Mouse (Mus musculus): ENCODE results near the gene Tmed10. TPM values are rescaled to one million over a fixed set of nuclear protein-coding genes. Genes with fewer than 3 reads are reported as not detected.

Gene Tmed10
- 332 and 342 TPM in 2 replicates for polyA plus RNA-seq (2015; fragmentation: Nextera tagmentation; extraction: Ambion mirVana)

GRCm38 (mm10) chr12:85374561-85375272 lies at the start of gene Tmed10:
Tmed10 (minus strand) TSS chr12:85374847.
- no peaks in the 10 kb centered on the region for H3K36me3 ChIP-seq (ENCODE audit: control insufficient read depth, insufficient read depth, low read length)
- ATAC-seq (ENCODE audit: low read depth): peak; percentile 95
- no peaks in the 10 kb centered on the region for H3K9me3 ChIP-seq (ENCODE audit: control insufficient read depth, low read length)
- WGBS: under 1% methylated on average over 35 of the region's 37 CpGs
- H3K4me3 ChIP-seq (ENCODE audit: low read length): peak within 1 kb of the TSS; percentile 82
- no peaks in the 10 kb centered on the region; the same call in 1 of the 2 replicates for H3K27me3 ChIP-seq (ENCODE audit: control insufficient read depth, insufficient read depth, low read depth, low read length)
- peaks cover 11% of the 10 kb centered on the region; the same call in 1 of the 2 replicates for H3K4me1 ChIP-seq (replicated peaks; ENCODE audit: control insufficient read depth, insufficient read depth, low read length)
- peak within 1 kb of the TSS; percentile 76 for H3K4me2 ChIP-seq (ENCODE audit: low read depth, low read length)
- peak within 1 kb of the TSS; percentile 90 for H3K9ac ChIP-seq (ENCODE audit: low read length)
- peak within 1 kb of the TSS; percentile 69 for H3K27ac ChIP-seq (ENCODE audit: low read length)

GRCm38 (mm10) chr12:85423236-85423635 lies 48.6 kb upstream of the Tmed10 start:
- Histone ChIP-seq H3K9ac (ENCODE audit: low read length) (no peak overlapping the region), H3K9me3 (ENCODE audit: control insufficient read depth, low read length) (no peaks in the 10 kb centered on the region), H3K4me2 (ENCODE audit: low read depth, low read length) (no peak overlapping the region), H3K36me3 (ENCODE audit: control insufficient read depth, insufficient read depth, low read length) (no peaks in the 10 kb centered on the region), H3K27ac (ENCODE audit: low read length) (no peak overlapping the region), H3K4me1 (replicated peaks; ENCODE audit: control insufficient read depth, insufficient read depth, low read length) (0 out of 2 replicates have a peak, but pooled peaks cover 2% of the 10 kb centered on the region), H3K4me3 (ENCODE audit: low read length) (no peak overlapping the region), H3K27me3 (ENCODE audit: control insufficient read depth, insufficient read depth, low read depth, low read length) (no peaks in the 10 kb centered on the region)
- 78% methylated on average over 11 of the region's 11 CpGs for whole genome bisulfite sequencing
- no peak for ATAC-seq (ENCODE audit: low read depth)

GRCm38 (mm10) chr12:85422536-85422935 lies 47.9 kb upstream of the Tmed10 start:
- Histone ChIP-seq H3K9ac (ENCODE audit: low read length) (no peak overlapping the region), H3K9me3 (ENCODE audit: control insufficient read depth, low read length) (no peaks in the 10 kb centered on the region), H3K27ac (ENCODE audit: low read length) (no peak overlapping the region), H3K36me3 (ENCODE audit: control insufficient read depth, insufficient read depth, low read length) (no peaks in the 10 kb centered on the region), H3K27me3 (ENCODE audit: control insufficient read depth, insufficient read depth, low read depth, low read length) (no peaks in the 10 kb centered on the region), H3K4me3 (ENCODE audit: low read length) (no peak overlapping the region), H3K4me2 (ENCODE audit: low read depth, low read length) (no peak overlapping the region), H3K4me1 (replicated peaks; ENCODE audit: control insufficient read depth, insufficient read depth, low read length) (0 out of 2 replicates have a peak, but pooled peaks cover 2% of the 10 kb centered on the region)
- WGBS: 59% methylated on average over 8 of the region's 8 CpGs
- ATAC-seq (ENCODE audit: low read depth): no peak

- no peak overlapping the region for H3K4me3 ChIP-seq (ENCODE audit: low read length)
- no peak overlapping the region for H3K4me2 ChIP-seq (ENCODE audit: low read depth, low read length)
- H3K36me3 ChIP-seq (ENCODE audit: control insufficient read depth, insufficient read depth, low read length): no peaks in the 10 kb centered on the region
- WGBS: 61% methylated on average over 9 of the region's 9 CpGs
- ATAC-seq (ENCODE audit: low read depth): no peak
- H3K4me1 ChIP-seq (replicated peaks; ENCODE audit: control insufficient read depth, insufficient read depth, low read length): no peaks in the 10 kb centered on the region
- H3K9me3 ChIP-seq (ENCODE audit: control insufficient read depth, low read length): no peaks in the 10 kb centered on the region
- H3K9ac ChIP-seq (ENCODE audit: low read length): no peak overlapping the region
- no peak overlapping the region for H3K27ac ChIP-seq (ENCODE audit: low read length)
- H3K27me3 ChIP-seq (ENCODE audit: control insufficient read depth, insufficient read depth, low read depth, low read length): no peaks in the 10 kb centered on the region
Observed at GRCm38 (mm10) chr12:85420945-85421344, 46.3 kb upstream of the Tmed10 start.

- Histone ChIP-seq H3K9me3 (ENCODE audit: control insufficient read depth, low read length) (no peaks in the 10 kb centered on the region; the same call in 1 of the 2 replicates), H3K4me1 (replicated peaks; ENCODE audit: control insufficient read depth, insufficient read depth, low read length) (no peaks in the 10 kb centered on the region), H3K27ac (ENCODE audit: low read length) (no peak overlapping the region), H3K4me2 (ENCODE audit: low read depth, low read length) (no peak overlapping the region), H3K27me3 (ENCODE audit: control insufficient read depth, insufficient read depth, low read depth, low read length) (no peaks in the 10 kb centered on the region), H3K36me3 (ENCODE audit: control insufficient read depth, insufficient read depth, low read length) (no peaks in the 10 kb centered on the region), H3K4me3 (ENCODE audit: low read length) (no peak overlapping the region), H3K9ac (ENCODE audit: low read length) (no peak overlapping the region)
- WGBS: 59% methylated on average over 9 of the region's 9 CpGs
- peak; percentile 20; the same call in 1 of the 2 replicates for ATAC-seq (ENCODE audit: low read depth)
Observed at GRCm38 (mm10) chr12:85417845-85418244, 43.2 kb upstream of the Tmed10 start.

GRCm38 (mm10) chr12:85416298-85416697 lies 41.7 kb upstream of the Tmed10 start:
- no peak for ATAC-seq (ENCODE audit: low read depth)
- Histone ChIP-seq H3K27ac (ENCODE audit: low read length) (no peak overlapping the region), H3K9me3 (ENCODE audit: control insufficient read depth, low read length) (no peaks in the 10 kb centered on the region; the same call in 1 of the 2 replicates), H3K27me3 (ENCODE audit: control insufficient read depth, insufficient read depth, low read depth, low read length) (no peaks in the 10 kb centered on the region), H3K4me3 (ENCODE audit: low read length) (no peak overlapping the region), H3K36me3 (ENCODE audit: control insufficient read depth, insufficient read depth, low read length) (no peaks in the 10 kb centered on the region), H3K4me2 (ENCODE audit: low read depth, low read length) (no peak overlapping the region), H3K9ac (ENCODE audit: low read length) (no peak overlapping the region), H3K4me1 (replicated peaks; ENCODE audit: control insufficient read depth, insufficient read depth, low read length) (no peaks in the 10 kb centered on the region)
- WGBS: 63% methylated on average over 5 of the region's 5 CpGs

GRCm38 (mm10) chr12:85415876-85416275 lies 41.2 kb upstream of the Tmed10 start:
- Histone ChIP-seq H3K4me3 (ENCODE audit: low read length) (no peak overlapping the region), H3K27ac (ENCODE audit: low read length) (no peak overlapping the region), H3K36me3 (ENCODE audit: control insufficient read depth, insufficient read depth, low read length) (no peaks in the 10 kb centered on the region), H3K9me3 (ENCODE audit: control insufficient read depth, low read length) (no peaks in the 10 kb centered on the region; the same call in 1 of the 2 replicates), H3K4me2 (ENCODE audit: low read depth, low read length) (no peak overlapping the region), H3K27me3 (ENCODE audit: control insufficient read depth, insufficient read depth, low read depth, low read length) (no peaks in the 10 kb centered on the region), H3K4me1 (replicated peaks; ENCODE audit: control insufficient read depth, insufficient read depth, low read length) (no peaks in the 10 kb centered on the region), H3K9ac (ENCODE audit: low read length) (no peak overlapping the region)
- no peak for ATAC-seq (ENCODE audit: low read depth)
- 68% methylated on average over 3 of the region's 3 CpGs for WGBS

- Histone ChIP-seq H3K36me3 (ENCODE audit: control insufficient read depth, insufficient read depth, low read length) (no peaks in the 10 kb centered on the region), H3K4me2 (ENCODE audit: low read depth, low read length) (no peak overlapping the region), H3K27ac (ENCODE audit: low read length) (no peak overlapping the region), H3K9me3 (ENCODE audit: control insufficient read depth, low read length) (no peaks in the 10 kb centered on the region; the same call in 1 of the 2 replicates), H3K27me3 (ENCODE audit: control insufficient read depth, insufficient read depth, low read depth, low read length) (no peaks in the 10 kb centered on the region), H3K4me1 (replicated peaks; ENCODE audit: control insufficient read depth, insufficient read depth, low read length) (no peaks in the 10 kb centered on the region), H3K9ac (ENCODE audit: low read length) (no peak overlapping the region), H3K4me3 (ENCODE audit: low read length) (no peak overlapping the region)
- ATAC-seq (ENCODE audit: low read depth): no peak
- WGBS: 61% methylated on average over 2 of the region's 2 CpGs
Observed at GRCm38 (mm10) chr12:85411136-85411535, 36.5 kb upstream of the Tmed10 start.

GRCm38 (mm10) chr12:85397960-85398272 lies 23.3 kb upstream of the Tmed10 start:
- Histone ChIP-seq H3K4me3 (ENCODE audit: low read length) (no peak overlapping the region), H3K4me2 (ENCODE audit: low read depth, low read length) (no peak overlapping the region), H3K27ac (ENCODE audit: low read length) (no peak overlapping the region), H3K27me3 (ENCODE audit: control insufficient read depth, insufficient read depth, low read depth, low read length) (peaks cover 3% of the 10 kb centered on the region; the same call in 1 of the 2 replicates), H3K9me3 (ENCODE audit: control insufficient read depth, low read length) (no peaks in the 10 kb centered on the region), H3K36me3 (ENCODE audit: control insufficient read depth, insufficient read depth, low read length) (no peaks in the 10 kb centered on the region), H3K9ac (ENCODE audit: low read length) (no peak overlapping the region), H3K4me1 (replicated peaks; ENCODE audit: control insufficient read depth, insufficient read depth, low read length) (peaks cover 12% of the 10 kb centered on the region)
- ATAC-seq (ENCODE audit: low read depth): peak; percentile 62; the same call in 1 of the 2 replicates
- 63% methylated on average over 4 of the region's 4 CpGs for WGBS

All from lung, embryonic 16.5 days (tissue).